Mouse (Mus musculus) heart, embryonic 12.5 days (tissue): ENCODE data around the gene Cntnap3. TPM values are rescaled to one million over a fixed set of nuclear protein-coding genes. Genes with fewer than 3 reads are reported as not detected.
A peak's percentile ranks its signal among the peaks of the same experiment; 100 is the strongest.
"Not testable (repeated sequence)": the region's sequence is repeated elsewhere in the genome, so short reads cannot be mapped to it uniquely, and the experiment has no call there.

Experiments used
- ATAC-seq: fragments of 200-750 bp; cut with Nextera tagmentation; 2 replicates; pipeline ENCODE4 v1.8.0; 2017; ENCODE audit warnings: moderate TSS enrichment, moderate library complexity; ENCODE audit not compliant: insufficient number of reproducible peaks, low FRiP score
- H3K27ac ChIP-seq: fragments of 300-500 bp; sonication (generic); 2 replicates; pipeline ENCODE4 v1.5.1; 2016; ENCODE audit warnings: mild to moderate bottlenecking, moderate library complexity; ENCODE audit not compliant: poor library complexity, severe bottlenecking
- H3K27me3 ChIP-seq: fragments of 300-500 bp; sonication (generic); replicated peaks from 2 replicates; pipeline ENCODE4 v1.6.1; 2016; ENCODE audit warnings: mild to moderate bottlenecking, moderate library complexity
- H3K36me3 ChIP-seq: fragments of 300-500 bp; sonication (generic); 2 replicates; pipeline ENCODE4 v1.6.1; 2016; ENCODE audit warnings: mild to moderate bottlenecking, moderate library complexity
- H3K4me1 ChIP-seq: fragments of 300-500 bp; sonication (generic); replicated peaks from 2 replicates; pipeline ENCODE4 v1.6.1; 2016; ENCODE audit warnings: mild to moderate bottlenecking
- H3K4me2 ChIP-seq: fragments of 300-500 bp; sonication (generic); 2 replicates; pipeline ENCODE4 v1.6.1; 2016; ENCODE audit warnings: mild to moderate bottlenecking, moderate library complexity
- H3K4me3 ChIP-seq: fragments of 300-500 bp; sonication (generic); 2 replicates; pipeline ENCODE4 v1.5.1; 2016; ENCODE audit warnings: mild to moderate bottlenecking
- H3K9ac ChIP-seq: fragments of 300-500 bp; sonication (generic); 2 replicates; pipeline ENCODE4 v1.6.1; 2016; ENCODE audit warnings: mild to moderate bottlenecking, moderate library complexity
- H3K9me3 ChIP-seq: fragments of 300-500 bp; sonication (generic); replicated peaks from 2 replicates; pipeline ENCODE4 v1.6.1; 2016; ENCODE audit warnings: mild to moderate bottlenecking, moderate library complexity
- WGBS: fragments of 180-500 bp; shearing (Covaris S2); methylation state at CpG from one replicate; pipeline ENCODE4 v1.1.7; 2016; 5-methylcytosine and 5-hydroxymethylcytosine counted together
- polyA plus RNA-seq: library from polyadenylated mRNA; unstranded; fragments of >200 nt; fragmentation: Nextera tagmentation; extraction: Ambion mirVana; gene quantifications from 2 replicates; pipeline ENCODE4 v1.2.1, GENCODE M21; 2016

Cntnap3 gene
- 0.17 TPM in 1 of 2 replicates, not detected in the other for polyA plus RNA-seq

GRCm38 (mm10) chr13:64903585-64904208, at the start of gene Cntnap3:
Cntnap3 (minus strand) TSS chr13:64903955.
- ATAC-seq: peak; percentile 53; the same call in 1 of the 2 replicates
- no peak within 1 kb of the TSS for H3K27ac ChIP-seq
- no peaks in the 10 kb centered on the region for H3K36me3 ChIP-seq
- H3K9ac ChIP-seq: no peak within 1 kb of the TSS
- no peaks in the 10 kb centered on the region for H3K27me3 ChIP-seq
- H3K4me2 ChIP-seq: peak within 1 kb of the TSS; percentile 59
- H3K4me3 ChIP-seq: 0 out of 2 replicates have a peak within 1 kb of the TSS, but pooled peaks have one; percentile 24
- H3K9me3 ChIP-seq: peaks cover 9% of the 10 kb centered on the region; the same call in 1 of the 2 replicates
- 12% methylated on average over 16 of the region's 16 CpGs for WGBS
- H3K4me1 ChIP-seq: no peaks in the 10 kb centered on the region

GRCm38 (mm10) chr13:64917191-64917590, 13.4 kb upstream of the Cntnap3 start, which contains the start of gene Spata31:
Spata31 (plus strand) TSS chr13:64917406.
- Histone ChIP-seq H3K27me3 (no peaks in the 10 kb centered on the region), H3K4me3 (no peak within 1 kb of the TSS), H3K36me3 (no peaks in the 10 kb centered on the region), H3K9ac (no peak within 1 kb of the TSS), H3K27ac (no peak within 1 kb of the TSS), H3K4me2 (no peak within 1 kb of the TSS), H3K9me3 (no peaks in the 10 kb centered on the region), H3K4me1 (no peaks in the 10 kb centered on the region)
- no peak for ATAC-seq
- WGBS: 55% methylated on average over 1 of the region's 1 CpGs

DNA sequence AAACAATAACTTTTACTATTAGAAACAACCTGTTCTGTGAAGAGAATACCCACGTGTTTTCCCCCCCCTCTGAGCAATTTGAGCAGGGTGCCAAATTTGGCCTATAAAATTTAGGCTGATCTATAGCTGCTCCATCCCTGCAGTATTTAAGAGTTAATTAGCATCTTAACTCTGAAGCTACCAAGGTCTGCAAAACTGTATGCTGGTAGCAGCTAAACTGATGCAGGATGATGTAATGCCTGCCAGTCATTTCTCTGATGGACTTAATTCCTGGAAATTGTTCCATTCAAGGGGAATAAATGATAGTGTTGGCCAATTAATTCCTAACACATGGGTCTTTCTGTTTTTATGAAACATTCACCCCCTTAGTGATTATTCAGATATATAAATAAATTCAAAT, 623 bp downstream of the Cntnap3 start:
- WGBS: 49% methylated on average over 1 of the region's 1 CpGs
- H3K4me2 ChIP-seq: no peak overlapping the region
- no peak overlapping the region for H3K27ac ChIP-seq
- H3K4me3 ChIP-seq: no peak overlapping the region
- no peaks in the 10 kb centered on the region for H3K27me3 ChIP-seq
- peaks cover 9% of the 10 kb centered on the region; the same call in 1 of the 2 replicates for H3K9me3 ChIP-seq
- ATAC-seq: no peak
- H3K36me3 ChIP-seq: no peaks in the 10 kb centered on the region
- H3K9ac ChIP-seq: no peak overlapping the region
- no peaks in the 10 kb centered on the region for H3K4me1 ChIP-seq

- Histone ChIP-seq H3K9ac (no peak overlapping the region), H3K27ac (no peak overlapping the region), H3K4me1 (no peaks in the 10 kb centered on the region), H3K27me3 (no peaks in the 10 kb centered on the region), H3K36me3 (no peaks in the 10 kb centered on the region), H3K9me3 (no peaks in the 10 kb centered on the region), H3K4me2 (no peak overlapping the region), H3K4me3 (no peak overlapping the region)
- ATAC-seq: no peak
- 68% methylated on average over 3 of the region's 3 CpGs for WGBS
Measured at GRCm38 (mm10) chr13:64865397-64865796, 38.4 kb downstream of the Cntnap3 start.

GRCm38 (mm10) chr13:64824856-64825255, 78.9 kb downstream of the Cntnap3 start:
- H3K9ac ChIP-seq, H3K4me3 ChIP-seq, H3K27ac ChIP-seq, ATAC-seq, H3K4me2 ChIP-seq, H3K27me3 ChIP-seq, H3K9me3 ChIP-seq, H3K36me3 ChIP-seq, H3K4me1 ChIP-seq: not testable (repeated sequence)
- WGBS: 43% methylated on average over 5 of the region's 5 CpGs

- no peak overlapping the region for H3K4me3 ChIP-seq
- H3K4me2 ChIP-seq: no peak overlapping the region
- no peak for ATAC-seq
- 77% methylated on average over 3 of the region's 3 CpGs for WGBS
- no peak overlapping the region for H3K9ac ChIP-seq
- no peaks in the 10 kb centered on the region for H3K36me3 ChIP-seq
- no peak overlapping the region for H3K27ac ChIP-seq
- no peaks in the 10 kb centered on the region for H3K27me3 ChIP-seq
- H3K4me1 ChIP-seq: no peaks in the 10 kb centered on the region
- no peaks in the 10 kb centered on the region; the same call in 1 of the 2 replicates for H3K9me3 ChIP-seq
Measured at GRCm38 (mm10) chr13:64745383-64745782, 158.4 kb downstream of the Cntnap3 start.

GRCm38 (mm10) chr13:64732244-64732643, 171.5 kb downstream of the Cntnap3 start:
- H3K27me3 ChIP-seq: no peaks in the 10 kb centered on the region
- no peak overlapping the region for H3K27ac ChIP-seq
- ATAC-seq: no peak
- no peak overlapping the region for H3K4me2 ChIP-seq
- 35% methylated on average over 3 of the region's 3 CpGs for WGBS
- H3K4me3 ChIP-seq: no peak overlapping the region
- H3K9me3 ChIP-seq: no peaks in the 10 kb centered on the region
- no peaks in the 10 kb centered on the region for H3K36me3 ChIP-seq
- H3K9ac ChIP-seq: no peak overlapping the region
- H3K4me1 ChIP-seq: no peaks in the 10 kb centered on the region

- Histone ChIP-seq H3K4me3 (no peak overlapping the region), H3K27ac (no peak overlapping the region), H3K36me3 (no peaks in the 10 kb centered on the region), H3K4me2 (no peak overlapping the region), H3K27me3 (no peaks in the 10 kb centered on the region), H3K9ac (no peak overlapping the region), H3K9me3 (no peaks in the 10 kb centered on the region), H3K4me1 (no peaks in the 10 kb centered on the region)
- 74% methylated on average over 2 of the region's 2 CpGs for WGBS
- no peak for ATAC-seq
Measured at GRCm38 (mm10) chr13:64716791-64717190, 187.0 kb downstream of the Cntnap3 start.

GRCm38 (mm10) chr13:64692463-64692862, 211.3 kb downstream of the Cntnap3 start:
- no peak overlapping the region for H3K4me2 ChIP-seq
- H3K4me3 ChIP-seq: no peak overlapping the region
- no peak overlapping the region for H3K27ac ChIP-seq
- 65% methylated on average over 1 of the region's 1 CpGs for WGBS
- no peaks in the 10 kb centered on the region for H3K4me1 ChIP-seq
- H3K9me3 ChIP-seq: no peaks in the 10 kb centered on the region
- ATAC-seq: no peak
- H3K27me3 ChIP-seq: no peaks in the 10 kb centered on the region
- H3K9ac ChIP-seq: no peak overlapping the region
- H3K36me3 ChIP-seq: no peaks in the 10 kb centered on the region

Other genes with a start within 250 kb of the Cntnap3 start
- gene Spata31, start 13.5 kb upstream of the Cntnap3 start, polyA plus RNA-seq: not detected in 2 replicates
- not detected in 2 replicates for gene Spata31d1c, start 129.1 kb upstream of the Cntnap3 start, polyA plus RNA-seq
- gene Prss47, start 148.8 kb upstream of the Cntnap3 start, polyA plus RNA-seq: not detected in 2 replicates
- 45.8 and 47.5 TPM in 2 replicates for gene Mfsd14b, start 209.0 kb upstream of the Cntnap3 start, polyA plus RNA-seq
- gene Olfr465-ps1, start 234.1 kb upstream of the Cntnap3 start, polyA plus RNA-seq: not detected in 2 replicates
- gene Olfr466, start 246.3 kb upstream of the Cntnap3 start, polyA plus RNA-seq: not detected in 2 replicates